Mouse (Mus musculus): ENCODE measurements around the gene Setx.
A peak's percentile ranks its signal among the peaks of the same experiment; 100 is the strongest.

Setx gene

DNA sequence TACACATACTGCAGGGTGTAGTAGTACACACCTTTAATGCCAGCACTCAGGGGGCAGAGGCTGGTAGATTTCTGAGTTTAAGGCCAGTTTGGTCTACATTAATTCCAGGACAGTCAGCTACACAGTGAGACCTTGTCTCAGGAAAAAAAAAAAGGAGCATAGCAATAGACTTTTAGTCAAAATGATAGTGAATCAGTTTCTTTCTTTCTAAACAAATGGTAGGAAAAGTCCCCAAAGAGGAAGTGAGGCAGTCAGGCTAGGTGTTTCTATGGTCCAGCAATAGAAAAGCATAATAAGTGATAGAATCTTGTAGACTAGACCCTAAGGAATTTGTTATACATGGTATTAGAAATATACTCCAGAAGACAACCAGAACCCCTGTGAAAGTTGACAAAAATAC is 11.2 kb downstream of the Setx start:
- DNase-seq (ENCODE audit: low spot score): no peak

DNA sequence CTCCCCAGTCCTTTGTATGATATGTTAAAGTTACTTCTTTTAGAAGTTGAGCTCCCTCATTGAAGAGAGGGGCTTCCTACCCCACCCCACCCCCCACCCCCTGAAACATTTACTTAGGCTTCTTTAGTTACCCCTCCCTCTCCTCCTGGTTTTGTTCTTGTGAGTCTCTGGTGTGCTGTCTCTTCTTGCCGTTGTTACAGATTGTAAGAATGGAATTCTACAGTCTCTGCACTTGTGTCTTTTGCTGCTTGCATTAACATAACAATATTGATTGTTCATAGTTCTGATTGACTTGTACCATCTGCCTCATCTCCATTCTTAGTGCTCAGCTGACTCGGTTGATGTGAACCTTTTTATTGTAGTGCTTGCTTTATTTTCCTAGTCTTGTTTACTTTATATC is 28.0 kb downstream of the Setx start:
- no peak for DNase-seq (ENCODE audit: low spot score)

DNA sequence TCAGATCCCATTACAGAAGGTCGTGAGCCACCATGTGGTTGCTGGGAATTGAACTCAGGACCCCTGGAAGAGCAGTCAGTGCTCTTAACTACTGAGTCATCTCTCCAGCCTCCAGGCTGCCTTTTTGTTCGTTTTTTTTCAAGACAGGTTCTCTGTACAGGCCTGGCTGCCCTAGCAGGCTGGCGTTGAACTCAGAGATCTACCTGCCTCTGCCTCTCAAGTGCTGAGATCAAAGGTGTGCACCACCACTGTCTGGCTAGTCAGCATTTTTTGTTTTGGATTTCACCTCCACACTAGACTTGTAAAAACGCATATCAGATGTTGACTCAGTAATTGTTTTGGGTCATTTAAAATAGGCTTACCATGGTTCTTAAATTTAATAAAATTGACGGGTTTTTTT is 44.1 kb downstream of the Setx start:
- DNase-seq (ENCODE audit: low spot score): no peak

DNA sequence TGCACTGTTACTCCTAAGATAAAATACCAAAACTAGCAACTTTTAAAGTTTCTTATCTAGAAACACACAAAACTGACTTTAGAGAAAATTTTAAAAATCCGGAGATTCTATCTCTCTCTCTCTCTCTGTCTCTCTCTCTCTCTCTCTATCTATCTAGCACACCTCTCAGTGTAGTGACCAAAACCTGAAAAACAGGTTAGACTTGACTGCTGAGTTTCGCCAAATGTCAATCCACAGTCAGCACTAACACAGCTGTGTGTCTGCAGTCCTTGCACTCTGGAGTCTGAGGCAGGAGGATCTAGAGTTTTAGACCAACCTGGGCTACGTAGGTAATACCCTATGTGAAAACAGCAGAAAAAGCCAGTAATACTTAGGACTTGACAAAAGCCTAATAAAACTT is 50.9 kb downstream of the Setx start:
- no peak for DNase-seq (ENCODE audit: low spot score)

DNA sequence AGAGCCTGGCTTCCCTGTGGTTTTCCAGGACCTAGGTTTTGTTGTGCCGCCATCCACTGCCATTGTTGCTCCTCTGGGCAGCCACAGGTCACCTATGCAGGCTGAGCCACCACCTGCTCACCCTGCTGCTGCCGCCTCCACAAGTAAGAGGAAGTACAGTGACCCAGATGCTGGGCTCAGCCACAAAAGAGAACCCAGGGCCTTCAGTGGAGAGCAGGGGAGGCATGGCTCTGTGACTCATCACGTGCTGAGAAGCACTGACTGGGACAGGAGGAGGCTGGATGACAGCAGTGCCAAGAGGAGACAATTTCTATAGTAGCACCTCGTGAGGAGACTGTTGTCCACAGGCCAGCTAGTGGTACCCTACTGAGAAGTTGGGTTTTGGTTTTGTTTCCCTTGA is 55.8 kb downstream of the Setx start:
- DNase-seq (ENCODE audit: low spot score): no peak

DNA sequence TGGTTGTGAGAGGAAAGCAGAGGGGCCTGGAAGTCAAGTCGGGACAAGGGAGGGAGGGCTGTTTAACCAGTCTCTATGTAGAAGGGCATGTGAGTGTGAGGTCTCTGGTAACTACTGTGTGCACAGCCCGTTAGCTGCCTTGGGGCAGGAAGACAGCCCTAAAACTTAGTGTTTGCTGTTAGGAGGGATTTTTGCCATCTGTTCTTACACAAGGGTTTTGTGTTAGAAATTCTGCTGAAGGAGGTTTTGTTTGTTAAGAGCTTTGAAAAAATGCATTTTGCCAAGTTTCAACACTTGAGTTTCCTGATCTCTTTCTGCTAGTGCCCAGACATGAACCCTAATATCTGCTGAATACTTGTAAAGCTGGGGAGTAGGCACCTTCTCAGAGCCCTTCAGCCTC is 57.1 kb downstream of the Setx start:
- DNase-seq (ENCODE audit: low spot score): no peak

DNA sequence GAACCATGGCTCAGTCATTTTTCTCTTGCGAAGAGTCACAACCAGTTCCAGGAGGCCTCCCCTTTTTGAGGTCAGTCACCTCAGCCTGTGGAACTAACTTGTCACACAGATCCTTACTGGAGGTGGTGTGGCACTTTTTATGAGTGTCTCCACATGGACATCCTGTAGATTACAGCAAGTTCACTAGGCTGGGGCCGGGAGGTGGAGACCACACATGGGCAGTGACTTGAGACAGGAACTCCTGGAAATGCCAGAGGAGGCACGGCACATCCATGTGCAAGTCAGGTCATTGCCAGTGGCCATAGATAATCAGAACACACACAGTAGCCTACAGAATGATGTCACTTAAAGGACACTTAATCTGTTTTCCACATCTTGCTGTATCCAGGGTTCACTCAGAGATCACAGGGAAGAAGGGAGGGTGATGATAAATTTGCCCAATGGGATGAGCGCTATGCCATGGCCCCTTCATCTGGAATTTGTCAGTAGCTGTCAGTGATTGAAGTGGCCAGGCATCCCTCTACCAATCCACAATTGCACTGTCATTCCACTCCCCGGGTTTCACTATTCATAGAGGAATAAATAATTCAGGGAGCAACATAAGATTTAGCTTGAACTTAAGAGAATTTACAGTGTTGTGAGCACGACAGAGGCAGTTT is 59.4 kb downstream of the Setx start:
- no peak for DNase-seq (ENCODE audit: low spot score)

DNA sequence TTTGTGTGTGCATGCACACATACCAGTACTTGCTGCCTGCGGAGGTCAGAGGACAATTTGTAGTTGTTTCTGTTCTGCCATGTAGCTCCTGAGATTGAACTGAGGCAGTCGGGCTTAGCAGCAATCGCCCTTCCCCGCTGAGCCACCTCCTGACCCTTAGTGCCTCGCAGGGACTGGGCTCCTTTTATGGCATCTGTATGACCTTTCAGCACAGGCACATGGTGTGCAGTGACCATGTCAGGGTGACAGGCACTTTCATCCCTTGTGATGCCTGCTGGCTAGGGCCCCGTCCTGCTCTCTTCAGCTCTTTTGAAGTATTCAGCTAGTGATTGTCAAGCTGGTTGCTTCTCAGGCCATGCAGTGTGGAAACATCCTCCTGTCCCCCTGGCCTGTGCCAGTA is 62.2 kb downstream of the Setx start:
- no peak for DNase-seq (ENCODE audit: low spot score)

DNA sequence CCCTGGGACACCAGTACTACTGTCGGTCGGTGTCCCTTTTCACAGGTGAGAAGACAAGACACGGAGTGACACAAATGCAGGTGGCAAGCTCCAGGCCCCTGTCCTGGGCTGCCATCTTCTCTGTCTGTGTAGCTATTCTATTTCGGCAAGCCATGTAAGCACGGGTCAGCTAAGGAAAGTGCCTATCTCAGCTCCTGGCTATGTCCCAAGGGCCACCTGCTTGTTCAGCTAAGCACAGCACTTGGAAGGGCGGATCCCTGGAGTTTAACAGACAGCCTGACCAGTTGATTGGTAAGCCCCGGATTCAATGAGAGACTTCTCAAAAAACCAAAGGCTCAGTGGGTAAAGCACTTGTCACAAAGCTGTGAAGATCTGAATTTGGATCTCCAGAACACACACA is 66.4 kb downstream of the Setx start:
- no peak for DNase-seq (ENCODE audit: low spot score)

DNA sequence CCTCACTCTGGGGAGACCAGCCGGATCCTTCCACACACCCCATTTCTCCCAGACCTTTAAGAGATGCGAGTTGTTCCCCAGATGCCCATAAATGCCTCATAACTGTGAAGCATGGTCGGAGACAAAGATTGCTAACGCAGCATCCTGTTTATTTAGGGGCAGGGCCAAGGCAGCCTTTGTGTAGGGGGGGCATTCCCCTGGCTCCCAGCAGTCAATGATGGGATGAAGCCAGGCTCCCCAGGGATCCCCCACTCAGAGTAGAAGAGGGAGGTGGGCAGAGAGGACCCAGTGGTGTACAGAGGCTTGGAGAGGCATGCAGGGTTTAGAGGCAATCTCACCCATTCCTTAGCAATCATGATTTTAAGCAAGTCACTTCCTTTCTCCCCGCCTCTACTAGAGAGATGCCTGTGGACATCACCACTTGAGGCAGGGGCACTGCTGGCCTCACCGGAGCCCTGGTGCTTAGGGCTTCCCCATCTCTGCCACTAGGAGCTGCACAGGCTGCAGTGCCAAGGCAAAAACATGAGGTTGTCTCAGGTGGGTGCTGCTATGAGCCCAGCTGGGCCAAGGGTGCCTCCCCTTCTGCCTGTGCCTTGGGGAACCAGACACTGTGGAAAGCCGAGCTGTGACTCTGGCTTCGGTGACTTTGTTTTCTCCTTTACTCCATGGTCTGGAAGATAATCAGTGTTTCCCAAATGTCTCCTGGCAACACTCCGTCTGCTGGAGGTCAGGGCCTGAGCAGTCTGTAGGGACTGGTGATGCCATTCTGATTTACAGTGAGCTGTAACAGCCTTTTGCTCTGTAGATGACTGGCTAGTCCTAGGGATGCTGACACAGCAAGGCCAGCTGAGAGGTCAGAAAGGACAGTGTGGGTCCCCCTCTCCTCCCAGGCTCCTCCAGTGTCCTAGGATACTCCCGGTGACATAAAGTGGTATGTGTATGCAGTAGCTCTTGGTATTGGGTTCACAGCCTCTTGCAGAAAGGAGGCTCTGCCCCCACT is 67.5 kb downstream of the Setx start:
- no peak for DNase-seq (ENCODE audit: low spot score)

DNA sequence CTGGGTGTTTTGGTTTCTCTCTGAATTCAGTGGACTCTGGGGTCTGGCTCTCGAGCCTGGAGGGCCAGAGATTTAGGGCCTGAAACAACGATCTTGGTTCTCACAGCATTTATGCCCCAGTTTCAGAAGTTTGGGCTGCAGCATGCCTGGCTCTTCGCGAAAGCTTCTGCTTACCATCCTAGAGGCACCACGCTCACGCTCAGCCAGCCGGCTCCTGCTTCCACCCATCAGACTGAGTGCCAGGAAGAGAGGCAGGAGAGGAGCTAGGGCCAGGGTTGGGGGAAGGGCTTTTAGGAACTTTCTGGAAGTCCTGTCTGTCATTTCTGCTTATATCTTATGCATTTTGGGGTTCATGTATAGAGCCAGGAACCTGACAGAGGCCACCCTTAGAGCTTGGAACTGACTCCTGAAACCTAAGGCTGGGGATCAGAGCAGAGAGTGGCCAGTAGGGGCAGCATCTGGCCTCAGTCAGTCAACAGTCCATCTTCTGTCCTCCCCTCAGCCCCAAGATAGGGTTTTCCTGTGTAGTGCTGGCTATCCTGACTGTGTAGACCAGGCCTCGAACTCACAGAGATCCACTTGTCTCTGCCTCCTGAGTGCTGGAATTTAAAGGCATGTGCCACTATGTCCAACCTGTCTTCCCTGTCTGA is 68.8 kb downstream of the Setx start:
- DNase-seq (ENCODE audit: low spot score): no peak

DNA sequence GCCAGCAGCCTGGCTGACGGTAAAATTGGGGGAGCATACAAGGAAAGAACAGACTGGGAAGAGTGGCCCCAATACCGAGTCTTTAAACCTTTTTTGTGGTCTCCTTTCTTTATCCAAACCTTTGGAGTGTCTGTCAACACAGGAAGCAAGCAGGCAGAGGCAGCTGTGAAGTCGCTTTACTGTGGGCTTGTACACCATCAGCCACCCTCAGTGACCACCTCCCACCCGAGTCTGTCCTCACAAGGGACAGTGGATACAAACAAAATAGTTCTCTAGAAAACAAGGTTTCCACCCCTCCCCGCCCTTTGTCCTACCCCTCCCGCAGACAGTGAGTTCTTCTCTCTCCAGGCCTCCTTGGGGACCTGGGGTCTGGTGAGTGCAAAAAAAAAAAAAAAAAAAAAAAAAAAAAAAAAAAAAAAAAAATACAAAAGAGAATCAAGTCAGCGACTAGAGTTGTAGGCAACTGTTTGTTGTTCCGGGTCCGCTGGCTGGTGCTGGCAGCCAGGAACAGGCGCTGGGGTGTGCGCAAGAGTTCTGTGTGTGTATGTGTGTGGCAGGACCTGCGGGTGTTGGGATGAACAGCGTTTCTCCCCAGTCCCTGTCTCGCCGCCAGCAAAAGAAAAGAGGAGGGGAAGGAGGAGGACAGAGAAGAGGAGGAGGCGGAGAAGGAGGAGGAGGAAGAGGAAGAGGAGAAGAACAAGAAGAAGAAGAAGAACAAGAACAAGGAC is 70.0 kb downstream of the Setx start:
- no peak for DNase-seq (ENCODE audit: low spot score)

DNA sequence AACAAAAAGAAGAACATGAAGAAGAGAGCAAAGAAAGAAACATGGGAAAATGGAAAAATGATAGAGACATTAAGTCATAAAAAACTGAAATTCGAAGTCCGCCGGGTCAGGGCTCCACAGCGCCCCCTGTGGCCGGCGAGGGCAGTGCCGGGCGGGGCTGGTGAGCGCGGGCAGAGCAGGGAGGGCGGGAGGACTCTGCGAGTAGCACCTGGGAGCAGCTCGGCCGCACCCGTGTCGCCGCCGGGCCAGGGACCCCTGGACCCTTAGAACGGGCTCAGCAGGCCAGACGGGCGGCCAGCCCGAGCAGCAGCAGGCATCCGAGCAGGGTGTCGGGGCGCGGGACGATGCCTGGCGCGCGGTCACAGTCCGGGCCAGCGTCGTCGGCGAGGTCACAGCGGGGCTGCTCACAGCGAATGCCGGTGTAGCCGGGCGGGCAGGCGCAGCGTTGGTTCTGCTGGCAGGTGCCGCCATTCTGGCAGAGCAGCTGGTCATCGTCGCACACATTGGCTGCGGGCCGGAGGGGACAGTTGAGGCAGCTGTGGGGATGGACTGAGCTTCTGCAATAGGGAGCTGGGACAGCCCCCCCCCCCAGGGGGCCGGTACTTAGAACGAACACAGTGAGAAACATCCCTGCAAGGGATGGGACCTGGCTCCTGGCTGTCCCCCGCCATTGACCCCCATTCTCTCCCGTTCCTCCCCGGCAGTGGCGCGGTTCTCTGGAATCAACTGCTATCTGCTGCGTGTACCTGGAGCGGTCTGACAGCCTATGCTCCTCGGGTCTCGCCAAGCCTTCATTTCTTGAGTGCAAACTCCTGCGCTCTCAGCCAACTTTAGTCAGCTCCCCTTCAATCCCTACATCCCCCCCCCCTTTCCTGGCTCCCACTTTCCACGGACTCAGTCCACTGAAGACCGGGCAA is 70.8 kb downstream of the Setx start:
- no peak for DNase-seq (ENCODE audit: low spot score)

DNA sequence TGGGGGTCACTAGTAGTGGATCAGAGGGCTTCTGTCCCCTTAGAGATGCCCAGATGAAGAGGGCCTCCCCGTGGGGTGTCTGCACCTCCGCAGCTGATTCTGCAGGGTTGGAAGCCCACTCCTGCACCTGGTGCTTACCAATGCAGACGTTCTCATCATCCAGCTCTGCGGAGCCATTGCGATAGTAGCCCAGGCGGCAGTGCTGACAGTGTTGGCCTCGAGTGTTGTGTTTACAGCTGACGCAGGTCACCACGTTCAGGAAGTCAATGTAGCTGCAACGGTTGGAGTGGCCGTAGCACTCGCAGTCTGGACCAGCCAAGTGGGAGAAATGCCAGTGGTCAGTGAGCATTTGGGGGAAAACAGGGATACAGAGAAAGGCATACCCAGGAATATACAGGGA is 72.9 kb downstream of the Setx start:
- DNase-seq (ENCODE audit: low spot score): no peak

DNA sequence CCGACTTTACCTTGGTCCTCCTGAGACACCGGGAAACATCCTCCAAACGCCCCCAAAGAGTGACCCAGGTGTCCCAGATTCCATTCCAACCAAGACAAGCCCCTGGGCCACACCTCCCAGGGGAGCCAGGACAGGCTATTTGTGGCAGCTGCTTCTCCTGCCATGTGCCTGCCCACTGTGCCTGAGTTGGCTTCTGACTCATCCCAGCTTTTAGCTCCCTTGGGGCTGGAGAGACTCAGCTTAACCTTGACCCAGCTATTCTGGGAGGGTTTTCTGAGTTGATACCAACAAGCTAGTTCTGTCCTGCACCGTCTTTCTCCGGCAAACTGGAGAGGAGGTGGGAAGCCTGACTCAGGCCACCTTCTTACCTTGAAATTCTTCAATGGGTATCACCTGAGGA is 74.5 kb downstream of the Setx start:
- DNase-seq (ENCODE audit: low spot score): peak; percentile 57

DNA sequence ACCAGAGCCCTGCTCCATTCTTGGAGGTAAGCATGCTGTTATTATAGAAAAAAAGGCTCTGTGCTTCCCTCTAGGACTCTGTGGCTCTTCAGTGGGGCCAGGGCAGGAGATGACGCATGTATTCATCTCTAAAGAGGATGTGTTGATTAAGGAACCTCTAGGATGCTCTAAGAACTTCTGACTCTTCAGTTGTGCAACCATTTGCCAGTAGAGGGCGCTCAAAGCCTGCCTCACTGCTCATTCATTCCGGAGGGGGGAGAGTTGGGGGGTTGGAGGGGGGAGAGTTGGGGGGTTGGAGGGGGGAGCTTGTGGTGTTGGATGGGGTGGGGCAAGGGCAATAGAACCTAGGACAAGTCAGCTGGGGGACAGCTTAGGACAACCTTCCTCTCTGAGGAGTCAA is 75.9 kb downstream of the Setx start:
- no peak for DNase-seq (ENCODE audit: low spot score)

DNA sequence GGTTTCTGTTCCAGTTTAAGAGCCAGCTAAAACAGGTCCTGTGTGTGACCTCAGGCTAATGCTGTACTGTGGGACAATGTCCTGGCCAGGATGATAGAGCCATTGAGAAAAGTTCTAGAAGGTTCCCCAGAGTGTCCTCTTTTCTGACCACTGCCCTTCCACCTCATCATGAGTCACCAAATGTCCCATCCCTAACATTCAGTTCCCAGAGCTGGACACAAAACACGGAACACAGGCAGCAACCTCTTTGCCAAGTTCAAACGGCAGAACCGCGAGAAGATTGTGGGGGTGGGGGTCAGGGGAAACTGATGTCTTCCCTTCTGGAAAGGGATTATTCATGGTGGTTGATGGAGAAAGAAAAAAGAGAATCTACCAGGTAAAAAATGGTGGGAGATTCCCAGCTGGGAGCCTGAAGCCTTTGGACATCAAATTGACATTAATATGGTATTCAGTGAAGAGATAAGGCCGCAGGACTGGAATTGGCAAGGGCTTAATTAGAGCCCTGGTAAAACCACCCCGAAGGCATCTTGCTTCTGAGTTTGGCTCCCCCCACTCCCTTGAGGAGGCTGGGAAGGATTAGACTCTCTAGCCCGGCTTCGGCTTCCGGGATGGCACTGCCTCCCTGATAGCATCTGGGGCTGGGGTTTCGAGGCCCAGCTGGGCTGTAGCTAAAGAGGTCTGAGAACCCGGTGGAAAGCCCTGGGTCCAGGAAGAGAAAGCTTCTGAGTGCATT is 77.4 kb downstream of the Setx start:
- DNase-seq (ENCODE audit: low spot score): no peak

DNA sequence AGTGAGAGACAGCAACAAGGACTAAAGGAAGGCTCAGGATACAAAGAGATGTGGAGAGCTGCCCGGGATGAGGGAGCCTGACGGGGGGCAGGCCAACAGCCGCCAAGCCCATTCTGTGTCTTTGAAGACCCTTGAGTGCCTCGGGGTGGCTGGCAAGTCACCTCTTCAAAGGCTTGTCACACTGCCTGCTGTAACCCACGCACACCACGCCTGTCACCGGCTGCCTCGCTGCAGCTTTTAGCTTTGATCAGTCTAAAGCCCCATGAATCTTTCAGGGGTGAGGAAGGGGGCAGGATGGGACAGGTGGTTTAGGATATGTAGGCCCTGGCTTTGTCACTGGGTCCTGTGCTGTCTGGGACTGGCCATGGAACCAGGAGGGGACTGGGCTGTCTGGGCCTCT is 82.2 kb downstream of the Setx start:
- no peak for DNase-seq (ENCODE audit: low spot score)

DNA sequence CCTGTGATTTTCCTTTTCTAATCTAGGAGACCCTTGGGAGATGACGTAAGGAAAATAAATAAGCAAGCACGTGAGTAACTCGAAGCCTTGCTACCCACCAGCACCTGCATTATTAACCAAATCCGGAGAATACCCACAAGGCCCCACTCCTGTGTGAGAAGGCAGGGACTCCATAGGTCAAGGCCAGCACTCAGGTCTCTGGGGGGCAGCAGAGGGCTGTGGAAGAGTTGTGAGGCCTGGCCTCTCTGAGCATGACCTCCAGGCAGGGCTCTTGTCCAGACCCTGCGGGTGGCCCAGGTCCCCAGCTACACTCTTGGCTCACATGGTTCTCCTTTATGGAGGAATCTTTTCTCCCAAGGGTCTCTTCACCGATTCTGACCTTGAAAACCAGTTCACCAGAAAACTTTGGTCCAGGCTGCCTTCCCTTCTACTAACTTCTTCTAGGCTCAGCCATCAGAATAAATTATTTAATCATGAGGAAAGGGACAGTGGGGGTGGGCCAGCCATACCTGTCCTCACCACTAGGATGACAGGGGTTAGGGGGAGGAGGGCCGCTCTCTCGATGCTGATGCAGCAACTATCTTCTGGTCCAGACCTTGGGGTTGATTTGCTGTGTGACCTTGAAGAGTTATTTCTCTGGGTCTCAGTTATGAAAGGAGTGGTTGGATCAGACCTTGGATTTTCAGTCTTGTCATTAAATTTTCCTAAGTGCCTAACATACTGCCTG is 92.5 kb downstream of the Setx start:
- DNase-seq (ENCODE audit: low spot score): no peak

DNA sequence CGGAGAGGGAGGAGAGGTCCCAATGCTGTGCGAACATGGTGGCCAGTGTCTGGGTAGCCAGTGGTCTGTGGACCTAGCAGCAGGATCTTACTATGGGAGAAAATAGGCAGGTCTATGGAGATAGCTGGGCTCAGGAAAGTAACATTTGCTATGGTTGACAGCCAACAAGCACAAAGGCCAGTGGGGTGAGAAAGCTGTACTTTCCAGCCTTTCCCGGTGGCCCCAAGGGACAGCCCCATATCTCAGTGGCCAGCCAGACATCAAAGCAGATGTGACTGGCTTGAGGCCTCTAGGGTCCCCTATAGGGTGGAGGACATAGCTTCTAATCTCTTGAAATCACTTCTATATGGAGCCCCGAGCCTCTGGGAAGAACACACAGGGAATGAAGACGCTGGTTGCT is 93.1 kb downstream of the Setx start:
- DNase-seq (ENCODE audit: low spot score): no peak
